Mouse (Mus musculus): ENCODE measurements at regions not wholly inside any gene's neighbourhood (a gene's known extent, or its start where the extent isn't known, plus 50 kb on each side); places are given as distances from the start of the nearest gene placed in this dataset.

GRCm38 (mm10) chr16:58194619-58195497, 213.4 kb upstream of the Dcbld2 start:
- H3K36me3 ChIP-seq (replicated peaks): no peaks in the 10 kb centered on the region
- ATAC-seq (ENCODE audit: extremely low read depth, insufficient number of reproducible peaks, low FRiP score, poor library complexity, severe bottlenecking): no peak
- H3K9me3 ChIP-seq (replicated peaks): no peaks in the 10 kb centered on the region
- H3K4me3 ChIP-seq (ENCODE audit: low read depth, low read length): no peak overlapping the region
- DNase-seq (ENCODE audit: low spot score): no peak
- H3K27me3 ChIP-seq (ENCODE audit: insufficient read depth, low read length): 0 out of 2 replicates have a peak, but pooled peaks cover 2% of the 10 kb centered on the region
- no peaks in the 10 kb centered on the region for H3K4me1 ChIP-seq (ENCODE audit: insufficient read depth, low read depth, low read length)
- TF ChIP-seq POLR2AphosphoS5 (IDR thresholded peaks at IDR 0.05; ENCODE audit: insufficient replicate concordance, low read depth, low read length) (no peak), GATA2 (IDR thresholded peaks at IDR 0.05; ENCODE audit: borderline replicate concordance, low read depth, low read length) (no peak), CTCF (IDR thresholded peaks at IDR 0.05; ENCODE audit: low read depth, low read length) (no peak), TAL1 (conservative IDR thresholded peaks at IDR 0.05; ENCODE audit: low read depth, low read length) (no peak), GATA1 (IDR thresholded peaks at IDR 0.05; ENCODE audit: borderline replicate concordance, low read length) (no peak)

GRCm38 (mm10) chr16:58211872-58212271, 196.4 kb upstream of the Dcbld2 start:
- DNase-seq (ENCODE audit: low spot score) (no peak), ATAC-seq (ENCODE audit: extremely low read depth, insufficient number of reproducible peaks, low FRiP score, poor library complexity, severe bottlenecking) (no peak)
- no peak overlapping the region for H3K4me3 ChIP-seq (ENCODE audit: low read depth, low read length)
- no peak for TF ChIP-seq TAL1 (conservative IDR thresholded peaks at IDR 0.05; ENCODE audit: low read depth, low read length)
- TF ChIP-seq POLR2AphosphoS5 (IDR thresholded peaks at IDR 0.05; ENCODE audit: insufficient replicate concordance, low read depth, low read length): no peak
- H3K4me1 ChIP-seq (ENCODE audit: insufficient read depth, low read depth, low read length): no peaks in the 10 kb centered on the region
- H3K27me3 ChIP-seq (ENCODE audit: insufficient read depth, low read length): no peaks in the 10 kb centered on the region; the same call in 1 of the 2 replicates
- no peaks in the 10 kb centered on the region for H3K9me3 ChIP-seq (replicated peaks)
- no peaks in the 10 kb centered on the region for H3K36me3 ChIP-seq (replicated peaks)

- no peaks in the 10 kb centered on the region for H3K9me3 ChIP-seq (replicated peaks)
- no peaks in the 10 kb centered on the region for H3K4me1 ChIP-seq (ENCODE audit: insufficient read depth, low read depth, low read length)
- no peak for DNase-seq (ENCODE audit: low spot score)
- peaks cover 3% of the 10 kb centered on the region; the same call in 1 of the 2 replicates for H3K27me3 ChIP-seq (ENCODE audit: insufficient read depth, low read length)
- no peak for ATAC-seq (ENCODE audit: extremely low read depth, insufficient number of reproducible peaks, low FRiP score, poor library complexity, severe bottlenecking)
- H3K4me3 ChIP-seq (ENCODE audit: low read depth, low read length): no peak overlapping the region
- no peaks in the 10 kb centered on the region for H3K36me3 ChIP-seq (replicated peaks)
- no peak for TF ChIP-seq CTCF (IDR thresholded peaks at IDR 0.05; ENCODE audit: low read depth, low read length)
- no peak for TF ChIP-seq GATA2 (IDR thresholded peaks at IDR 0.05; ENCODE audit: borderline replicate concordance, low read depth, low read length)
- TF ChIP-seq POLR2AphosphoS5 (IDR thresholded peaks at IDR 0.05; ENCODE audit: insufficient replicate concordance, low read depth, low read length): no peak
- no peak for TF ChIP-seq TAL1 (conservative IDR thresholded peaks at IDR 0.05; ENCODE audit: low read depth, low read length)
- no peak for TF ChIP-seq GATA1 (IDR thresholded peaks at IDR 0.05; ENCODE audit: borderline replicate concordance, low read length)
These were observed 173.6 kb upstream of the Dcbld2 start for GRCm38 (mm10) chr16:58234686-58235085.

- Histone ChIP-seq H3K27me3 (ENCODE audit: insufficient read depth, low read length) (peaks cover 3% of the 10 kb centered on the region; the same call in 1 of the 2 replicates), H3K9me3 (replicated peaks) (no peaks in the 10 kb centered on the region), H3K4me1 (ENCODE audit: insufficient read depth, low read depth, low read length) (no peaks in the 10 kb centered on the region), H3K4me3 (ENCODE audit: low read depth, low read length) (no peak overlapping the region), H3K36me3 (replicated peaks) (no peaks in the 10 kb centered on the region)
- ATAC-seq (ENCODE audit: extremely low read depth, insufficient number of reproducible peaks, low FRiP score, poor library complexity, severe bottlenecking): no peak
- no peak for TF ChIP-seq GATA1 (IDR thresholded peaks at IDR 0.05; ENCODE audit: borderline replicate concordance, low read length)
- TF ChIP-seq GATA2 (IDR thresholded peaks at IDR 0.05; ENCODE audit: borderline replicate concordance, low read depth, low read length): no peak
- TF ChIP-seq TAL1 (conservative IDR thresholded peaks at IDR 0.05; ENCODE audit: low read depth, low read length): no peak
- no peak for TF ChIP-seq POLR2AphosphoS5 (IDR thresholded peaks at IDR 0.05; ENCODE audit: insufficient replicate concordance, low read depth, low read length)
- TF ChIP-seq CTCF (IDR thresholded peaks at IDR 0.05; ENCODE audit: low read depth, low read length): no peak
- DNase-seq (ENCODE audit: low spot score): no peak
These were observed 171.4 kb upstream of the Dcbld2 start for GRCm38 (mm10) chr16:58236857-58237256.

- Histone ChIP-seq H3K4me3 (ENCODE audit: low read depth, low read length) (no peak overlapping the region), H3K27me3 (ENCODE audit: insufficient read depth, low read length) (peaks cover 12% of the 10 kb centered on the region), H3K4me1 (ENCODE audit: insufficient read depth, low read depth, low read length) (no peaks in the 10 kb centered on the region), H3K36me3 (replicated peaks) (no peaks in the 10 kb centered on the region), H3K9me3 (replicated peaks) (no peaks in the 10 kb centered on the region)
- ATAC-seq (ENCODE audit: extremely low read depth, insufficient number of reproducible peaks, low FRiP score, poor library complexity, severe bottlenecking) (no peak), DNase-seq (ENCODE audit: low spot score) (no peak)
- TF ChIP-seq GATA1 (IDR thresholded peaks at IDR 0.05; ENCODE audit: borderline replicate concordance, low read length): no peak
- TF ChIP-seq CTCF (IDR thresholded peaks at IDR 0.05; ENCODE audit: low read depth, low read length): no peak
- TF ChIP-seq POLR2AphosphoS5 (IDR thresholded peaks at IDR 0.05; ENCODE audit: insufficient replicate concordance, low read depth, low read length): no peak
- no peak for TF ChIP-seq TAL1 (conservative IDR thresholded peaks at IDR 0.05; ENCODE audit: low read depth, low read length)
- no peak for TF ChIP-seq GATA2 (IDR thresholded peaks at IDR 0.05; ENCODE audit: borderline replicate concordance, low read depth, low read length)
These were observed 132.0 kb upstream of the Dcbld2 start for GRCm38 (mm10) chr16:58276281-58276680.

GRCm38 (mm10) chr16:58281474-58281873, 126.8 kb upstream of the Dcbld2 start:
- no peaks in the 10 kb centered on the region; the same call in 1 of the 2 replicates for H3K27me3 ChIP-seq (ENCODE audit: insufficient read depth, low read length)
- DNase-seq (ENCODE audit: low spot score): no peak
- no peaks in the 10 kb centered on the region for H3K9me3 ChIP-seq (replicated peaks)
- ATAC-seq (ENCODE audit: extremely low read depth, insufficient number of reproducible peaks, low FRiP score, poor library complexity, severe bottlenecking): no peak
- no peak overlapping the region for H3K4me3 ChIP-seq (ENCODE audit: low read depth, low read length)
- TF ChIP-seq CTCF (IDR thresholded peaks at IDR 0.05; ENCODE audit: low read depth, low read length): no peak
- no peak for TF ChIP-seq GATA2 (IDR thresholded peaks at IDR 0.05; ENCODE audit: borderline replicate concordance, low read depth, low read length)
- no peak for TF ChIP-seq GATA1 (IDR thresholded peaks at IDR 0.05; ENCODE audit: borderline replicate concordance, low read length)
- TF ChIP-seq TAL1 (conservative IDR thresholded peaks at IDR 0.05; ENCODE audit: low read depth, low read length): no peak
- no peak for TF ChIP-seq POLR2AphosphoS5 (IDR thresholded peaks at IDR 0.05; ENCODE audit: insufficient replicate concordance, low read depth, low read length)
- no peaks in the 10 kb centered on the region for H3K36me3 ChIP-seq (replicated peaks)
- H3K4me1 ChIP-seq (ENCODE audit: insufficient read depth, low read depth, low read length): no peaks in the 10 kb centered on the region

Measured in G1E (cell line).